Mouse (Mus musculus): ENCODE measurements around the gene Snrnp25. TPM values are rescaled to one million over a fixed set of nuclear protein-coding genes. Genes with fewer than 3 reads are reported as not detected.

Gene Snrnp25
- polyA plus RNA-seq (2014; fragmentation: Nextera tagmentation; extraction: Ambion mirVana), result 59.8 and 67.0 TPM in 2 replicates

GRCm38 (mm10) chr11:32205058-32205873 is at the start of gene Snrnp25:
TSS of gene Snrnp25 (plus strand) at chr11:32205415.
- Histone ChIP-seq H3K4me1 (ENCODE audit: control insufficient read depth, insufficient read depth, low read length) (peaks cover 11% of the 10 kb centered on the region), H3K9ac (ENCODE audit: low read length) (peak within 1 kb of the TSS; percentile 80), H3K9me3 (replicated peaks; ENCODE audit: control insufficient read depth, low read length) (no peaks in the 10 kb centered on the region), H3K36me3 (ENCODE audit: control insufficient read depth, insufficient read depth, low read length) (peaks cover 20% of the 10 kb centered on the region), H3K4me2 (ENCODE audit: low read length) (peak within 1 kb of the TSS; percentile 81), H3K27ac (ENCODE audit: low read depth, low read length) (peak within 1 kb of the TSS; percentile 48; the same call in 1 of the 2 replicates), H3K4me3 (ENCODE audit: low read depth, low read length) (peak within 1 kb of the TSS; percentile 60), H3K27me3 (replicated peaks; ENCODE audit: control insufficient read depth, insufficient read depth, low read length) (no peaks in the 10 kb centered on the region)
- peak; percentile 100 for ATAC-seq
- under 1% methylated on average over 52 of the region's 52 CpGs for WGBS
- DNase-seq (ENCODE audit: low spot score), result peak; percentile 99

- WGBS, result 37% methylated on average over 7 of the region's 7 CpGs
- ATAC-seq (no peak), DNase-seq (ENCODE audit: low spot score) (peak; percentile 68)
- Histone ChIP-seq H3K27me3 (replicated peaks; ENCODE audit: control insufficient read depth, insufficient read depth, low read length) (no peaks in the 10 kb centered on the region), H3K9me3 (replicated peaks; ENCODE audit: control insufficient read depth, low read length) (no peaks in the 10 kb centered on the region), H3K36me3 (ENCODE audit: control insufficient read depth, insufficient read depth, low read length) (no peaks in the 10 kb centered on the region), H3K4me2 (ENCODE audit: low read length) (no peak overlapping the region), H3K4me1 (ENCODE audit: control insufficient read depth, insufficient read depth, low read length) (peaks cover 42% of the 10 kb centered on the region), H3K4me3 (ENCODE audit: low read depth, low read length) (no peak overlapping the region), H3K9ac (ENCODE audit: low read length) (no peak overlapping the region), H3K27ac (ENCODE audit: low read depth, low read length) (peak overlapping the region; percentile 96)
Measured at GRCm38 (mm10) chr11:32156854-32157630, 48.2 kb upstream of the Snrnp25 start.

GRCm38 (mm10) chr11:32157791-32158594 is 47.2 kb upstream of the Snrnp25 start:
- Histone ChIP-seq H3K36me3 (ENCODE audit: control insufficient read depth, insufficient read depth, low read length) (no peaks in the 10 kb centered on the region), H3K27me3 (replicated peaks; ENCODE audit: control insufficient read depth, insufficient read depth, low read length) (no peaks in the 10 kb centered on the region), H3K4me2 (ENCODE audit: low read length) (peak overlapping the region; percentile 26), H3K4me3 (ENCODE audit: low read depth, low read length) (no peak overlapping the region), H3K9me3 (replicated peaks; ENCODE audit: control insufficient read depth, low read length) (no peaks in the 10 kb centered on the region), H3K27ac (ENCODE audit: low read depth, low read length) (peak overlapping the region; percentile 96), H3K4me1 (ENCODE audit: control insufficient read depth, insufficient read depth, low read length) (peaks cover 43% of the 10 kb centered on the region), H3K9ac (ENCODE audit: low read length) (no peak overlapping the region)
- WGBS, result 5% methylated on average over 18 of the region's 18 CpGs
- peak; percentile 99 for DNase-seq (ENCODE audit: low spot score)
- peak; percentile 85 for ATAC-seq

DNA sequence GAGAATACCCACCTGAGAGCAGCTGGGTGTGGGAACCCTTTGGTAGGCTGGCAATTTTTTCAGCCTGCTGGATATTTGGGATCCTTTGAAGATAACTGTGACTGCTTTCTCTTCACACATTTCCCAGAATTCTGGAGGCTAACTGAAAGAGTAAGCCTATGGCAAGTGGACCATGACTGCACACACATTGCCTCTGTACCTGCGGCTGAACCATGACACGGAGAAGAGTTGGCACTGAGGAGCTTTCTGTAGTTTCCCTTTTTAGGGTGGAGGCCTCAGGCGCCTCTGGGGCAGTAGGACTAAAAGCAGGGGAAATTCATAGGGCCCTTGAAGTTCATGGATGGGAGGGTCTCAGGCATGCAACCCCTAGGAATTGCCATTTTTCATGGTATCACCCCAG is 46.0 kb upstream of the Snrnp25 start:
- 94% methylated on average over 3 of the region's 3 CpGs for WGBS
- DNase-seq (ENCODE audit: low spot score) (peak; percentile 28), ATAC-seq (no peak)
- H3K9me3 ChIP-seq (replicated peaks; ENCODE audit: control insufficient read depth, low read length), result no peaks in the 10 kb centered on the region
- H3K36me3 ChIP-seq (ENCODE audit: control insufficient read depth, insufficient read depth, low read length), result no peaks in the 10 kb centered on the region
- no peaks in the 10 kb centered on the region for H3K27me3 ChIP-seq (replicated peaks; ENCODE audit: control insufficient read depth, insufficient read depth, low read length)
- H3K4me3 ChIP-seq (ENCODE audit: low read depth, low read length), result no peak overlapping the region
- H3K4me2 ChIP-seq (ENCODE audit: low read length), result no peak overlapping the region
- H3K27ac ChIP-seq (ENCODE audit: low read depth, low read length), result peak overlapping the region; percentile 96
- H3K9ac ChIP-seq (ENCODE audit: low read length), result no peak overlapping the region
- peaks cover 43% of the 10 kb centered on the region for H3K4me1 ChIP-seq (ENCODE audit: control insufficient read depth, insufficient read depth, low read length)

DNA sequence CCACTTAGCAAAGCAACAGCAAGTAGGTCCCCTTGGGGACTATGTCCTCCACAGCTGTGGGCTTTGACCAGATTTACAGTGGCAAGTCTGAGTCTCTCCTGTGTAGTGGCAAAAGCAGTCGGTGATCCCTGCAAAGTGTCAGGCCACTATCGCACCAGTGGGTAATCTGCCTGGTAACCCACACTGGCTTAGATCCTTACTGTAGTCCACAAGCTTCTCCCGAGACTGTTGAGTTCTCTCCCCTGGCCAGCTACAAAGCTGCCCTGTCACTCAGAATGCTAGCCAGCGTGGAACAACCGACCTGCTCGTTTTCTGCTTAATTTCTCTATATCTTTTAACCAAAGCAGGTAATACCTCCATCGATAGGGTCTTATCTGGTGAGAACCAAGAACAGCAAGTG is 44.9 kb upstream of the Snrnp25 start:
- Histone ChIP-seq H3K27me3 (replicated peaks; ENCODE audit: control insufficient read depth, insufficient read depth, low read length) (no peaks in the 10 kb centered on the region), H3K27ac (ENCODE audit: low read depth, low read length) (peak overlapping the region; percentile 90; the same call in 1 of the 2 replicates), H3K9me3 (replicated peaks; ENCODE audit: control insufficient read depth, low read length) (no peaks in the 10 kb centered on the region), H3K4me2 (ENCODE audit: low read length) (no peak overlapping the region), H3K4me1 (ENCODE audit: control insufficient read depth, insufficient read depth, low read length) (peaks cover 43% of the 10 kb centered on the region), H3K4me3 (ENCODE audit: low read depth, low read length) (no peak overlapping the region), H3K36me3 (ENCODE audit: control insufficient read depth, insufficient read depth, low read length) (no peaks in the 10 kb centered on the region), H3K9ac (ENCODE audit: low read length) (no peak overlapping the region; the same call in 1 of the 2 replicates)
- ATAC-seq (no peak), DNase-seq (ENCODE audit: low spot score) (no peak)
- 69% methylated on average over 7 of the region's 7 CpGs for WGBS

DNA sequence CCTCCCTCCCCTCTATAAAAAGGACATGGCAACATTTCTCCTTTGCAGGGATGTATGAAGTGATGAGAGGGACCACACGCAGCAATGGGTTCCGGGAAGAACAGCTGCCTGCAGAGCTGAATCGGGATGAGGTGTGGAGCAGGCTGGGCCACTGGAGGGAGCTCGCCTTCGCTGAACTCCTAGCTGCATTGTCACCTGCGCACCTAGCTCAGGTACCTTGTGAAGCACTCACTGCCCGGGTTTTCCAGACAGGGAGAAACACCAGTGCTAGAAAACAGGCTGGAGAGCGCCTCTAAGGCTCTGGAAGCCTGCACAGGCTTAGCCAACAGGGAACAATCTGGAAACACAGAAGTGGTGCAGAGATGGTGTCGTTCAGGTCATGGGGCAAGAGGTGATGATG is 43.7 kb upstream of the Snrnp25 start:
- peaks cover 39% of the 10 kb centered on the region for H3K4me1 ChIP-seq (ENCODE audit: control insufficient read depth, insufficient read depth, low read length)
- H3K27me3 ChIP-seq (replicated peaks; ENCODE audit: control insufficient read depth, insufficient read depth, low read length), result no peaks in the 10 kb centered on the region
- peak overlapping the region; percentile 90 for H3K27ac ChIP-seq (ENCODE audit: low read depth, low read length)
- DNase-seq (ENCODE audit: low spot score) (peak; percentile 68), ATAC-seq (no peak)
- H3K36me3 ChIP-seq (ENCODE audit: control insufficient read depth, insufficient read depth, low read length), result no peaks in the 10 kb centered on the region
- no peaks in the 10 kb centered on the region for H3K9me3 ChIP-seq (replicated peaks; ENCODE audit: control insufficient read depth, low read length)
- H3K4me2 ChIP-seq (ENCODE audit: low read length), result peak overlapping the region; percentile 48
- H3K9ac ChIP-seq (ENCODE audit: low read length), result peak overlapping the region; percentile 58
- H3K4me3 ChIP-seq (ENCODE audit: low read depth, low read length), result peak overlapping the region; percentile 16; the same call in 1 of the 2 replicates
- 6% methylated on average over 9 of the region's 9 CpGs for WGBS

- peak overlapping the region; percentile 90 for H3K27ac ChIP-seq (ENCODE audit: low read depth, low read length)
- DNase-seq (ENCODE audit: low spot score) (peak; percentile 91), ATAC-seq (peak; percentile 84)
- no peaks in the 10 kb centered on the region for H3K9me3 ChIP-seq (replicated peaks; ENCODE audit: control insufficient read depth, low read length)
- H3K27me3 ChIP-seq (replicated peaks; ENCODE audit: control insufficient read depth, insufficient read depth, low read length), result no peaks in the 10 kb centered on the region
- peak overlapping the region; percentile 16; the same call in 1 of the 2 replicates for H3K4me3 ChIP-seq (ENCODE audit: low read depth, low read length)
- no peaks in the 10 kb centered on the region for H3K36me3 ChIP-seq (ENCODE audit: control insufficient read depth, insufficient read depth, low read length)
- peak overlapping the region; percentile 48 for H3K4me2 ChIP-seq (ENCODE audit: low read length)
- peak overlapping the region; percentile 58 for H3K9ac ChIP-seq (ENCODE audit: low read length)
- 11% methylated on average over 28 of the region's 28 CpGs for WGBS
- H3K4me1 ChIP-seq (ENCODE audit: control insufficient read depth, insufficient read depth, low read length), result peaks cover 33% of the 10 kb centered on the region
Measured at GRCm38 (mm10) chr11:32161922-32162804, 43.1 kb upstream of the Snrnp25 start.

GRCm38 (mm10) chr11:32166683-32167082 is 38.5 kb upstream of the Snrnp25 start:
- peaks cover 4% of the 10 kb centered on the region for H3K4me1 ChIP-seq (ENCODE audit: control insufficient read depth, insufficient read depth, low read length)
- no peak overlapping the region for H3K4me3 ChIP-seq (ENCODE audit: low read depth, low read length)
- DNase-seq (ENCODE audit: low spot score) (no peak), ATAC-seq (no peak)
- no peaks in the 10 kb centered on the region for H3K9me3 ChIP-seq (replicated peaks; ENCODE audit: control insufficient read depth, low read length)
- H3K9ac ChIP-seq (ENCODE audit: low read length), result no peak overlapping the region
- no peak overlapping the region for H3K27ac ChIP-seq (ENCODE audit: low read depth, low read length)
- H3K36me3 ChIP-seq (ENCODE audit: control insufficient read depth, insufficient read depth, low read length), result no peaks in the 10 kb centered on the region
- H3K4me2 ChIP-seq (ENCODE audit: low read length), result no peak overlapping the region
- WGBS, result 80% methylated on average over 4 of the region's 4 CpGs
- no peaks in the 10 kb centered on the region for H3K27me3 ChIP-seq (replicated peaks; ENCODE audit: control insufficient read depth, insufficient read depth, low read length)

Measured in forebrain, embryonic 14.5 days (tissue).